Mouse (Mus musculus): ENCODE data around the gene Zbp1.

DNA sequence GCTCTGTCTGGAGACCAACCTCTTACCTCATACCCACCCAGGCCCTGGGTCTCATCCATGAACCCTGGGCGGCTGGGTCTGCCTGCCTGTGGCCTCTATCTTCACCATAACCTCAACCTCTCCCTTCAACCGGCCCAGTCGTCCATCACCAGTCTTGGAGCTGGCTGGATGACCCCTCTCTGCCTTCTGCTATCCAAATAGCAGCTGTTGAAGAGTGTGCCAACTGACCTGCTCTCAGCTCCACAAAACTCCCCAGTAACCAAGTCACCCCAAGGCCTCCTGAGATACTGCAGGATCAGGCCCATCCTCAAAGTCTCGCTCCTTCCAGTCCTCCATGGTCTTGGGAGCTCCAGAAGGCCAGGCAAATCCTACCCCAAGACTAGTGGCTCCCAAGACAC is 37.8 kb upstream of the Zbp1 start:
- TF ChIP-seq CTCF (IDR thresholded peaks at IDR 0.05; ENCODE audit: borderline replicate concordance, insufficient read depth, low read depth, low read length) (no peak), POLR2A (IDR thresholded peaks at IDR 0.05; ENCODE audit: borderline replicate concordance, insufficient read depth, low read length) (no peak)

Data from cerebellum, adult 2 months (tissue).